Mouse (Mus musculus): Measurements from ENCODE around the gene Uqcc3.
A peak's percentile ranks its signal among the peaks of the same experiment; 100 is the strongest.
"Not testable (repeated sequence)": the region's sequence is repeated elsewhere in the genome, so short reads cannot be mapped to it uniquely, and the experiment has no call there.

The Uqcc3 gene

GRCm38 (mm10) chr19:8850402-8850901, 30.3 kb downstream of the Uqcc3 start, which contains the start of gene Lrrn4cl:
Gene Lrrn4cl (plus strand): TSS chr19:8850768.
- peak; percentile 77 for DNase-seq (ENCODE audit: low spot score)

- DNase-seq (ENCODE audit: low spot score): no peak
These were observed 32.4 kb downstream of the Uqcc3 start for GRCm38 (mm10) chr19:8848356-8848755.

GRCm38 (mm10) chr19:8844371-8845129, 36.2 kb downstream of the Uqcc3 start:
- DNase-seq (ENCODE audit: low spot score): peak; percentile 60

GRCm38 (mm10) chr19:8842961-8843360, 37.8 kb downstream of the Uqcc3 start:
- no peak for DNase-seq (ENCODE audit: low spot score)

GRCm38 (mm10) chr19:8841012-8841411, 39.7 kb downstream of the Uqcc3 start:
- DNase-seq (ENCODE audit: low spot score): no peak

GRCm38 (mm10) chr19:8839908-8840791, 40.6 kb downstream of the Uqcc3 start:
- peak; percentile 75 for DNase-seq (ENCODE audit: low spot score)

- no peak for DNase-seq (ENCODE audit: low spot score)
These were observed 41.4 kb downstream of the Uqcc3 start, which contains the start of gene Gng3 for GRCm38 (mm10) chr19:8839103-8839907. Gene Gng3 (minus strand): TSS chr19:8839194.

GRCm38 (mm10) chr19:8838041-8838730, 42.5 kb downstream of the Uqcc3 start:
- peak; percentile 42 for DNase-seq (ENCODE audit: low spot score)

GRCm38 (mm10) chr19:8837251-8837791, 43.4 kb downstream of the Uqcc3 start, which contains the start of gene Bscl2:
Gene Bscl2 (plus strand): TSS chr19:8837467.
- peak; percentile 89 for DNase-seq (ENCODE audit: low spot score)

GRCm38 (mm10) chr19:8836327-8836726, 44.4 kb downstream of the Uqcc3 start:
- DNase-seq (ENCODE audit: low spot score): not testable (repeated sequence)

GRCm38 (mm10) chr19:8832971-8833370, 47.8 kb downstream of the Uqcc3 start:
- DNase-seq (ENCODE audit: low spot score): no peak

GRCm38 (mm10) chr19:8831262-8831661, 49.5 kb downstream of the Uqcc3 start:
- DNase-seq (ENCODE audit: low spot score): no peak

- no peak for DNase-seq (ENCODE audit: low spot score)
These were observed 50.1 kb downstream of the Uqcc3 start for GRCm38 (mm10) chr19:8830664-8831063.

Measured in yolk sac, embryonic 10.5 days (tissue).